Mouse (Mus musculus) lung, embryonic 15.5 days (tissue): ENCODE measurements around the gene Plekha8. TPM values are rescaled to one million over a fixed set of nuclear protein-coding genes. Genes with fewer than 3 reads are reported as not detected.

ENCODE experiments used
- ATAC-seq: fragments of 200-750 bp; cut with Nextera tagmentation; 2 replicates; pipeline ENCODE4 v1.8.0; 2017; ENCODE audit warnings: moderate number of reproducible peaks, borderline replicate concordance; ENCODE audit not compliant: low FRiP score, low TSS enrichment; ENCODE audit errors: extremely low read depth
- H3K27ac ChIP-seq: fragments of 300-500 bp; sonication (generic); 2 replicates; pipeline ENCODE4 v1.5.1; 2015; ENCODE audit warnings: moderate library complexity, mild to moderate bottlenecking, inconsistent platforms
- H3K27me3 ChIP-seq: fragments of 300-500 bp; sonication (generic); 2 replicates; pipeline ENCODE4 v1.6.1; 2015; ENCODE audit warnings: inconsistent platforms
- H3K36me3 ChIP-seq: fragments of 300-500 bp; sonication (generic); 2 replicates; pipeline ENCODE4 v1.6.1; 2015; ENCODE audit warnings: inconsistent platforms
- H3K4me1 ChIP-seq: fragments of 300-500 bp; sonication (generic); 2 replicates; pipeline ENCODE4 v1.6.1; 2015; ENCODE audit warnings: inconsistent platforms
- H3K4me2 ChIP-seq: fragments of 300-500 bp; sonication (generic); 2 replicates; pipeline ENCODE4 v1.6.1; 2015; ENCODE audit warnings: inconsistent platforms, mild to moderate bottlenecking, moderate library complexity
- H3K4me3 ChIP-seq: fragments of 300-500 bp; sonication (generic); 2 replicates; pipeline ENCODE4 v1.5.1; 2015; ENCODE audit warnings: mild to moderate bottlenecking, inconsistent platforms
- H3K9ac ChIP-seq: fragments of 300-500 bp; sonication (generic); 2 replicates; pipeline ENCODE4 v1.6.1; 2015; ENCODE audit warnings: inconsistent platforms
- H3K9me3 ChIP-seq: fragments of 300-500 bp; sonication (generic); 2 replicates; pipeline ENCODE4 v1.6.1; 2016; ENCODE audit warnings: inconsistent platforms
- WGBS: fragments of 180-500 bp; shearing (Covaris S2); methylation state at CpG from one replicate; pipeline ENCODE4 v1.1.7; 2015; 5-methylcytosine and 5-hydroxymethylcytosine counted together
- polyA plus RNA-seq: library from polyadenylated mRNA; unstranded; fragments of >200 nt; fragmentation: Nextera tagmentation; extraction: Ambion mirVana; gene quantifications from 2 replicates; pipeline ENCODE4 v1.2.1, GENCODE M21; 2015

Plekha8 gene
- polyA plus RNA-seq, 1 experiment from 2014 or later = 7.0 TPM

DNA sequence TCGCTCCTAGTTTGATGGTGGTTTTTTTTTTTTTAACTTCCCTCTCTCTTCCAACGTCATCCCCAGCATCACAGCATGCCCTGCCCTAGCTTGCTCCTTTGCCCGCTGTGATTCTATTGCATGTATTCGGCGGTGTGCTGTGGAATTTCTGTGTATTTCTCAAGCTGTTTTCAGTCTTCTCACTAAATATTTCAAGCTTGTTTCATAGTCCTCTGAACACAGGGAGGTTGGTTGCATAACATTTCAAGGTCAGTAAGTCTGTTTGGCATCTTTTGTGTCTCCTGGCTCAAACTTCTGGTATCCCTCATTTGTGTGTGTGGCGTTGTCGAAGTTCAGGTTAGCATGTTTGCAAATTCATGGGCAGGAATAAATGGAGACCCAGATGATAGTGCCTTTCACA lies 94.8 kb downstream of the Plekha8 start:
- H3K36me3 ChIP-seq = no peaks in the 10 kb centered on the region
- 75% methylated on average over 7 of the region's 7 CpGs for WGBS
- no peak overlapping the region for H3K9ac ChIP-seq
- no peaks in the 10 kb centered on the region for H3K4me1 ChIP-seq
- H3K27me3 ChIP-seq = peaks cover 12% of the 10 kb centered on the region; the same call in 1 of the 2 replicates
- H3K4me3 ChIP-seq = no peak overlapping the region
- no peak for ATAC-seq
- H3K27ac ChIP-seq = no peak overlapping the region
- no peak overlapping the region for H3K4me2 ChIP-seq
- H3K9me3 ChIP-seq = no peaks in the 10 kb centered on the region

DNA sequence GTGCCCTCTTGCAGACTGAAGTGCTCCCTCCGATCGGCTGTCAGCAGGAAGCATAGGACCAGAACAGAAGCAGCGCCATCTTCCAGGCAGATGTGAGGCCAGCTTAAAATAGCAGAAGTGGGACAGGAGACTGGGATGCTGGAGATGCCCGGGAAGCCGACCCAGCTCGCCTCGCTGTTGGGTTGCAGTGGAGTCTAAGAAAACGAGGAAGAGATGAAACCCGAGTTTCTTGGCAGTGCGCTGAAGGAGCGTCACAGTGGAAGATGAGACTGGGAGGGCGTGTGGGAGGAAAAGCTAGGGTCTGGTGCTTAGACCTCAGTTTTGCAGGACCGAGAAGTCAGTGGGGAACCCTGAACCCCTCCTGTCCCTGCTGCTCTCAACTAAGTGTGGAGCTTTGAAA lies 95.9 kb downstream of the Plekha8 start:
- Histone ChIP-seq H3K27ac (no peak overlapping the region), H3K4me3 (no peak overlapping the region), H3K36me3 (no peaks in the 10 kb centered on the region), H3K9ac (no peak overlapping the region), H3K27me3 (peaks cover 9% of the 10 kb centered on the region; the same call in 1 of the 2 replicates), H3K4me1 (no peaks in the 10 kb centered on the region), H3K4me2 (no peak overlapping the region), H3K9me3 (no peaks in the 10 kb centered on the region)
- no peak for ATAC-seq
- 72% methylated on average over 13 of the region's 13 CpGs for WGBS

DNA sequence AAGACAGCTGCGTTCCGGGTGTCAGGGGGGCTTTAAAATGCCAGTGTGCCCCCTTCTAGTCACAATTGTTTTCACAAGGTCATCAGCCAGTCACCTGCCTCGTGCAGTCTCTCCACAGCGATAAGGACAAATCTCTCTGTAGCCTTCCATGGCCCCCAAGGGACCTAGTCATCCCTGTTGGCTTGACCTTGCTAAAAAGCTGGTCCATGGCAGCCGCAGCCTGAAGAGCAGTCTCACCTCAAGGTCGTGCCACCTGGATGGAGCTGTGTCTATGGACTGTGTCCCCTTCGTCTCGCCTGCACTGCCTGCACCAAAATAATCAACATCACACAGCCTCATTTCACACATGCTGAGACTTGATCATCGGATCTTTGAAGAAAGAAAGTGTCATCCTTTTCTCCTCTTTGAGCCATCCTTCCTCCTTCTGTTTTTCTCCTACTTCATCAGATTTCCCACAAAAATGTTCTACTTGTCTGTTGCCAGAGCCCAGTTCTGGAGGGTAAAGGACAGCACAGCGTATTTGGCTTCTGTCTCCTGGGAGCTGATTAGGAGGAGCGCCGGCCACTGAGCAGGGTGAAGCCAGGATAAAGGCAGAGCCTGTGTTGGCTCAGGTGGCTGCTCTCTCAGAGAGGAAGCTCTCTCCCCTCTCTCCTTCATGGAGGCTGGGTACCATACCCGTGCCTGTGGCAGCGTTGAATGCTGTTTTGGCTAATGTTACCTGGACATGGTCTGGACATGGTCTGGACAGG lies 96.6 kb downstream of the Plekha8 start:
- 69% methylated on average over 14 of the region's 14 CpGs for WGBS
- peaks cover 9% of the 10 kb centered on the region; the same call in 1 of the 2 replicates for H3K27me3 ChIP-seq
- no peaks in the 10 kb centered on the region for H3K9me3 ChIP-seq
- H3K36me3 ChIP-seq = no peaks in the 10 kb centered on the region
- no peak overlapping the region for H3K27ac ChIP-seq
- H3K9ac ChIP-seq = no peak overlapping the region
- no peaks in the 10 kb centered on the region for H3K4me1 ChIP-seq
- H3K4me3 ChIP-seq = no peak overlapping the region
- ATAC-seq = no peak
- H3K4me2 ChIP-seq = no peak overlapping the region

DNA sequence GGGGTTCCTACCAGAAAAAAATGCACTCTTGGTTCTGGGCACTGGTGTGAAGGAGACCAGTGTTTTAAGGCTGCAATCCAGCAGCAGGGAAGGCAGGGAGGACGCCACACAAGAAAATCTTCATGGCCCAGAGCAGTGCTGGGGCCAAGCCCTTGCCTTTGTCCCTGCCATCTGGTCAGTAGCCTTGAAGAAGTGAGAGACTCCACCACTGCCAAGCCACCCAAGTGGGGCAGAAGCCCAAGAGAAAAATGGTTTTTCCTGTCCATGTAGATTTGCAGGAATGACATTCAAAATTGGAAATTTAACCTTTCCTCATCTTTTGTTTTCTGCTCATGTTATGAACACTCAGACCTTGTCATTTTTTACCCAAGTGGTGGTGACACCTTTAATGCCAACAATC lies 97.3 kb downstream of the Plekha8 start:
- WGBS = 75% methylated on average over 1 of the region's 1 CpGs

DNA sequence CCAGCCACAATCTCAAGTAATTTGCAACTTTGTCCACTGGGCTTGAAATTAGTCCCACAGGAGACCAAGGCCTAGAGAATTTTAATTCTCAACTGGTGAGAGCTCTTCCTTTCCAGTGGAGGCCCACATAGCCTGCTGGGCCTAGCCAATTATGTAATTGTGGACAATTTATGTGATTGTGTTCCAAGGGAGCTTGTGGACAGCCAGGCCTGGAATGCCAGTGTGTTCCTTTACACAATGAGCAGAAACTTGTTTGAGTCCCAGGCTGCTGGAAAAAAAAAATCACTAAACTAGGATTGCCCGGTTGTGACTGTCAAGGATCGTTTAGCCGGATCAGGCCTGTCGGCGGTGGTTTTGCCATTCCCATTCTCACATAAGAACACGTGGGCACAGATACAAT lies 98.4 kb downstream of the Plekha8 start:
- H3K4me1 ChIP-seq = no peaks in the 10 kb centered on the region
- H3K27me3 ChIP-seq = peaks cover 7% of the 10 kb centered on the region; the same call in 1 of the 2 replicates
- WGBS = 91% methylated on average over 6 of the region's 6 CpGs
- no peak overlapping the region for H3K4me2 ChIP-seq
- no peaks in the 10 kb centered on the region for H3K36me3 ChIP-seq
- H3K9ac ChIP-seq = no peak overlapping the region
- H3K9me3 ChIP-seq = no peaks in the 10 kb centered on the region
- H3K4me3 ChIP-seq = no peak overlapping the region
- no peak for ATAC-seq
- H3K27ac ChIP-seq = no peak overlapping the region

More for the DNA sequence above, 97.3 kb downstream of the Plekha8 start:
- H3K9me3 ChIP-seq = no peaks in the 10 kb centered on the region
- H3K27ac ChIP-seq = no peak overlapping the region
- peaks cover 7% of the 10 kb centered on the region; the same call in 1 of the 2 replicates for H3K27me3 ChIP-seq
- H3K9ac ChIP-seq = no peak overlapping the region
- H3K4me3 ChIP-seq = no peak overlapping the region
- H3K4me2 ChIP-seq = no peak overlapping the region
- no peaks in the 10 kb centered on the region for H3K36me3 ChIP-seq
- ATAC-seq = no peak
- no peaks in the 10 kb centered on the region for H3K4me1 ChIP-seq

Other genes with a start within 250 kb of the Plekha8 start
- 1.2 and 1.5 TPM in 2 replicates for gene Wipf3, start 165.5 kb upstream of the Plekha8 start, polyA plus RNA-seq
- 1.5 and 2.8 TPM in 2 replicates for gene Scrn1, start 28.6 kb upstream of the Plekha8 start, polyA plus RNA-seq
- 23.4 and 27.6 TPM in 2 replicates for gene Fkbp14, start 2.2 kb downstream of the Plekha8 start, polyA plus RNA-seq
- gene Mturn, start 86.5 kb downstream of the Plekha8 start, polyA plus RNA-seq = 4.2 and 4.3 TPM in 2 replicates
- 3.4 and 3.6 TPM in 2 replicates for gene Znrf2, start 221.8 kb downstream of the Plekha8 start, polyA plus RNA-seq